Mouse (Mus musculus): ENCODE results near the gene Atxn2l.

DNA sequence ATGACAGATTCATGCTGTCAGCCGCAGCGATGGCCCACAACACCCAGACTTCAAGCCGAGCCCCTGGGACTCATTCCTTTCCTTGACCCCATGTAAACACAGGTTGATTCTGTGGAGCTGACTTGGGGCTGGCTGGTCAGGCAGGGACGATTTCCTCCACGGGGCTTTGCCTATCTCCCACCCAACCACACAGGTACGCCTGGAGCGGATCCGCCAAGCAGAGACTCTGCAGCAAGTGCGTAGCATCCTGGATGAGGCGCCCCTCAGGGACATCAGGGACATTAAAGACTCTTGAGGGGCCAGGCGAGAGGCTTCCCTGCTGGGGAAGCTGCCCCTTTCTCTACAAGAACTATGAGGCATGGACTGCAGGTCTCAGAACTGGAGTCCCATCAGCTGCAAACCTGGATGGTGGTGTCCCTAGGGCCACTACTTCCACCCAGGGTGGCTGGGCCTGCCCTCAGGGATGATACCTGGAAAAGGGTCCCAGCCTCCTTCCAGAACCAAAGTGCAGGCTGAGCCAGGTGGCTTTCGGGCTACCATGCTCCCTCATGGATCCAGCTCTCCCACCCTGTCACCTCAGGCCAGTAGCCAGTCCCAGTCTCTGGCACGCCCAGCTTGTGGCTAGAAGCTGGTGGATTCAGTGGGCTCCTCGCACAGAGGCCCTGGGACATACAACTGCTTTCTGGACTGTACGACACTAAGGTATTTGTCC lies 58.0 kb downstream of the Atxn2l start:
- TF ChIP-seq CTCF (IDR thresholded peaks at IDR 0.05; ENCODE audit: control insufficient read depth, insufficient read depth, insufficient replicate concordance, low read depth, low read length) (no peak), POLR2A (IDR thresholded peaks at IDR 0.05; ENCODE audit: control insufficient read depth, low read depth, low read length) (no peak)

All from testis, adult 2 months (tissue).